Mouse (Mus musculus): Measurements from ENCODE around the gene Magea3. TPM values are rescaled to one million over a fixed set of nuclear protein-coding genes. Genes with fewer than 3 reads are reported as not detected.

The Magea3 gene
- polyA plus RNA-seq (2012) = not detected in 2 replicates

DNA sequence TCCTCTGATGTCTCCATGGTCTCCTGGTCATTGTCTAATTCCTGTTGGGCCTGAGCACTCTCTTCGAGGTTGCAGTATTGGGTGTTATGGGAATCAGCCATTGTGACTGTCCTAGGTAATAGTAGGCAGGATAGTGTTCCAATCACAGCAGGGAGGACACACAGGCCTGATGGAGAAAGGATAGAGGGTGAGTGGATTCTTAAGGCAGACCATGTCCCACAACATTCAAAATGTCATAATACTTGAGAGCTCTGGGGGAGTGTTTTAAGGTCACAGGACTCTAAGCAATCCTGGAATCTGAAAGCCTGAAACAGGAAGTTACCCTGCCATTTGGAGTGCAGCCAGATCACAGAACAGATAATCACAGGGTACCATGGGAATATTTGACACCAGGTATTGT is at the start of gene Magea3:
Magea3 (minus strand) TSS at position 101 of the 400 bp plus-strand sequence.

DNA sequence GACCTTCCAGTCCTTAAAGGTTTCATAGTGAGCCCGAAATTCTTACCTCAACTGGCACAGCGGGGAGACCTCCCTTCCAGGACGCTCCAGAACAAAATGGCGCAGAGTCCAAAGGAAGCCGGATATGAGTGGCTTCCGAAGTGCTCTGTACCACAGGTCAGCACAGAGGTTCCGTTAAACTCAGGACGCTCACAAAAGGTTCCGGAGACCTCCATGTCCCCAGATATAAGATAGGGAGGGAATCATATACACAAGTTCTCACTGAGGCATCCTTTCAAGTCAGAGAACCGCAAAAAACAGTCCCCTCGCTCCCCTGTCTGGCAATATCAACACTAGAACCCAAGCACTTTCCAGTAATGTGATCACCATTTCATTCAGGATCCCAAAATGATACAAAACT is 46.4 kb upstream of the Magea3 start, which contains the start of gene Magea8:
Magea8 (minus strand) TSS at position 101 of the 400 bp plus-strand sequence.

DNA sequence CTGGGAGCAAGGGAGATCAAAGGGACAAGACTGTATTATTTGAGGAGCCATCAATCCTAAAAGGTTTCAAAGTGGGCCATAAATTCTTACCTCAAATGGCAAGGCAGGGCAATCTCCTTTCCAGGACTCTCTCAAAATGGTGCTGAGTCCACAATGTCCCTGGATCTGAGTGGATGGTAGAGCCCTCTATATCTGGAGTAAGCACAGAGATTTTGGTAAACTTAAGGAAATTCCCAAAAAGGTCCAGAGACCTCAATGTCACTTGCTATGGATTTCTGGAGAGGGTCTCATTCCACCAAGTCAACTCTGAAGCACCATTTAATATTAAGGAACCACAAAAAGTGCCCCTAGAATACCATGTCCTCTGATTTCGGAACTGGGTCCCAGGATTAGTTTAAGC is 13.4 kb downstream of the Magea3 start, which contains the start of gene Magea6:
Magea6 (minus strand) TSS at position 101 of the 400 bp plus-strand sequence.

Other genes starting within 250 kb of the Magea3 start
- gene Cldn34b1, start 59.2 kb downstream of the Magea3 start, polyA plus RNA-seq (2012) = not detected in 2 replicates
- not detected in 2 replicates for gene Magea6, start 13.5 kb downstream of the Magea3 start, polyA plus RNA-seq (2012)
- gene Magea8, start 46.3 kb upstream of the Magea3 start, polyA plus RNA-seq (2012) = not detected in 2 replicates
- gene Magea5, start 113.6 kb upstream of the Magea3 start, polyA plus RNA-seq (2012) = not detected in 2 replicates
- not detected in 2 replicates for gene Magea1, start 140.3 kb upstream of the Magea3 start, polyA plus RNA-seq (2012)
- gene Magea2, start 144.2 kb upstream of the Magea3 start, polyA plus RNA-seq (2012) = not detected in 2 replicates
- 0.06 TPM in 1 of 2 replicates, not detected in the other for gene Cldn34b2, start 178.9 kb upstream of the Magea3 start, polyA plus RNA-seq (2012)